In genomic region chr14:10047123-10047783, GRCm38 (mm10) we compare ENCODE assay signal across 18 mouse cellular contexts.
DNase-seq lines count a peak whose midpoint lies in the region; ATAC-seq and TF ChIP-seq lines count a peak whose summit lies in the region.
"Had no signal": no experiment of that assay in that cellular context is flagged by ENCODE, and none has a peak within 500 bp of the region (broad histone marks: within the 10 kb centered on the region; RNA-seq: fewer than 3 reads in every experiment).

No protein-coding gene starts in this region.

- H3K4me2 ChIP-seq in kidney, postnatal 0 days (ENCODE audit: low read length), result no peak overlapping the region
- H3K4me2 ChIP-seq: forebrain, embryonic 13.5 days; heart, embryonic 12.5 days; hindbrain, embryonic 13.5 days had no signal

- H3K36me3 ChIP-seq in kidney, postnatal 0 days (ENCODE audit: insufficient read depth, low read length), result no peaks in the 10 kb centered on the region
- no peaks in the 10 kb centered on the region for H3K36me3 ChIP-seq in embryonic facial prominence, embryonic 10.5 days (replicated peaks)
- no peaks in the 10 kb centered on the region for H3K36me3 ChIP-seq in kidney, adult 2 months (ENCODE audit: control insufficient read depth, insufficient read depth, low read length)
- H3K36me3 ChIP-seq: heart, embryonic 12.5 days; hindbrain, embryonic 13.5 days had no signal

- H3K27ac ChIP-seq in kidney, postnatal 0 days, result no peak overlapping the region
- peak overlapping the region; percentile 62; the same call in 1 of the 2 replicates for H3K27ac ChIP-seq in embryonic facial prominence, embryonic 10.5 days (replicated peaks)
- peak overlapping the region; percentile 86 for H3K27ac ChIP-seq in embryonic fibroblast, embryonic 13.5 days (ENCODE audit: insufficient read depth, low read length)
- no peak overlapping the region for H3K27ac ChIP-seq in kidney, adult 2 months (ENCODE audit: insufficient read depth, low read depth, low read length)
- H3K27ac ChIP-seq: forebrain, embryonic 13.5 days; gastrocnemius, adult 2 months; hindbrain, embryonic 13.5 days; hindbrain, postnatal 0 days had no signal

- H3K4me1 ChIP-seq in kidney, postnatal 0 days (replicated peaks; ENCODE audit: insufficient read depth, low read length), result no peaks in the 10 kb centered on the region
- peaks cover 22% of the 10 kb centered on the region for H3K4me1 ChIP-seq in embryonic facial prominence, embryonic 10.5 days
- H3K4me1 ChIP-seq in embryonic fibroblast, embryonic 13.5 days (ENCODE audit: control insufficient read depth, insufficient read depth, low read length), result peaks cover 7% of the 10 kb centered on the region; the same call in 1 of the 2 replicates
- H3K4me1 ChIP-seq in kidney, adult 2 months (ENCODE audit: control insufficient read depth, insufficient read depth, low read length), result no peaks in the 10 kb centered on the region

- H3K27me3 ChIP-seq in kidney, postnatal 0 days (ENCODE audit: insufficient read depth, low read length), result no peaks in the 10 kb centered on the region
- H3K27me3 ChIP-seq in embryonic facial prominence, embryonic 10.5 days (replicated peaks; ENCODE audit: low read depth, poor library complexity, severe bottlenecking), result no peaks in the 10 kb centered on the region
- no peaks in the 10 kb centered on the region for H3K27me3 ChIP-seq in kidney, adult 2 months (replicated peaks; ENCODE audit: control insufficient read depth, insufficient read depth, low read length)
- H3K27me3 ChIP-seq: forebrain, embryonic 13.5 days; heart, embryonic 12.5 days; hindbrain, embryonic 13.5 days had no signal

- H3K9me3 ChIP-seq in kidney, postnatal 0 days (replicated peaks; ENCODE audit: low read length), result no peaks in the 10 kb centered on the region
- H3K9me3 ChIP-seq in embryonic facial prominence, embryonic 10.5 days, result 0 out of 2 replicates have a peak, but pooled peaks cover 2% of the 10 kb centered on the region
- H3K9me3 ChIP-seq: forebrain, embryonic 13.5 days; heart, embryonic 12.5 days; hindbrain, embryonic 13.5 days had no signal

- no peak for TF ChIP-seq CTCF in kidney, postnatal 0 days (IDR thresholded peaks at IDR 0.05; ENCODE audit: low read depth)
- no peak for TF ChIP-seq CTCF in embryonic fibroblast, embryonic 13.5 days (IDR thresholded peaks at IDR 0.05; ENCODE audit: borderline replicate concordance, insufficient read depth, low read length)
- TF ChIP-seq CTCF in kidney, adult 2 months (conservative IDR thresholded peaks at IDR 0.05; ENCODE audit: insufficient read depth, insufficient read length, low read depth, low read length), result no peak

- no peak overlapping the region for H3K9ac ChIP-seq in kidney, postnatal 0 days (ENCODE audit: low read depth, low read length)
- H3K9ac ChIP-seq: forebrain, embryonic 13.5 days; heart, embryonic 12.5 days; hindbrain, embryonic 13.5 days had no signal

- peak; percentile 8 for DNase-seq in kidney, postnatal 0 days (ENCODE audit: low spot score)
- no peak for DNase-seq in kidney, postnatal 10 days
- no peak for DNase-seq in embryonic facial prominence, embryonic 10.5 days (ENCODE audit: low spot score)
- peak; percentile 55 for DNase-seq in telencephalon, adult 2 months (ENCODE audit: low read depth, low spot score)
- no peak for DNase-seq in yolk sac, embryonic 10.5 days (ENCODE audit: low spot score)
- no peak for DNase-seq in kidney, adult 2 months
- DNase-seq: cerebellum, adult 18-20 months; cerebellum, adult 9-11 months; cerebellum, postnatal 36 days; gastrocnemius, adult 2 months; gastrocnemius, postnatal 25 days; heart, postnatal 36 days; kidney, adult 11 months had no signal

- no peak overlapping the region for H3K4me3 ChIP-seq in kidney, postnatal 0 days (replicated peaks; ENCODE audit: low read depth, low read length)
- H3K4me3 ChIP-seq in embryonic facial prominence, embryonic 10.5 days, result no peak overlapping the region
- no peak overlapping the region for H3K4me3 ChIP-seq in embryonic fibroblast, embryonic 13.5 days (ENCODE audit: insufficient read depth, low read length)
- H3K4me3 ChIP-seq in kidney, adult 2 months (ENCODE audit: insufficient read depth, low read depth, low read length), result no peak overlapping the region
- H3K4me3 ChIP-seq: forebrain, embryonic 13.5 days; gastrocnemius, adult 2 months; heart, embryonic 12.5 days; hindbrain, embryonic 13.5 days had no signal

- 82% methylated on average over 2 of the region's 2 CpGs for WGBS in kidney, postnatal 0 days
- WGBS in embryonic facial prominence, embryonic 10.5 days, result 87% methylated on average over 2 of the region's 2 CpGs
- 85% methylated on average over 2 of the region's 2 CpGs for WGBS in kidney, adult 2 months

- ATAC-seq in kidney, postnatal 0 days (replicated peaks; ENCODE audit: low FRiP score, low read depth), result no peak
- ATAC-seq: forebrain, embryonic 13.5 days; hindbrain, postnatal 0 days had no signal

- no peak for TF ChIP-seq POLR2A in embryonic fibroblast, embryonic 13.5 days (IDR thresholded peaks at IDR 0.05; ENCODE audit: low read depth, low read length)
- no peak for TF ChIP-seq POLR2A in kidney, adult 2 months (IDR thresholded peaks at IDR 0.05; ENCODE audit: low read depth, low read length)

Comparison
In these comparisons a context has a peak if more than half of its experiments do, and no peak if none do; other contexts are left out.
1. DNase-seq: peak in kidney, postnatal 0 days (single experiment) and telencephalon, adult 2 months (single experiment); none in kidney, postnatal 10 days (single experiment), embryonic facial prominence, embryonic 10.5 days (single experiment), yolk sac, embryonic 10.5 days (single experiment) and kidney, adult 2 months (single experiment).
2. H3K27ac ChIP-seq: peak in embryonic facial prominence, embryonic 10.5 days (single experiment) and embryonic fibroblast, embryonic 13.5 days (single experiment); none in kidney, postnatal 0 days (single experiment) and kidney, adult 2 months (single experiment).